Mouse (Mus musculus) gonadal fat pad, adult 2 months (tissue): ENCODE results near the gene Unk. TPM values are rescaled to one million over a fixed set of nuclear protein-coding genes. Genes with fewer than 3 reads are reported as not detected.
"Not testable (repeated sequence)": the region's sequence is repeated elsewhere in the genome, so short reads cannot be mapped to it uniquely, and the experiment has no call there.

Experiments used
- DNase-seq: peaks from one replicate; pipeline ENCODE4 v3.0.0-alpha.2; 2012; ENCODE audit warnings: low read depth
- polyA plus RNA-seq: library from polyadenylated mRNA; depleted of rRNA; stranded (reverse); fragments of >200 nt; gene quantifications from 2 replicates; pipeline ENCODE4 v1.2.3, GENCODE M21; 2012

Unk gene
- polyA plus RNA-seq, 1 experiment: 35.0 TPM

DNA sequence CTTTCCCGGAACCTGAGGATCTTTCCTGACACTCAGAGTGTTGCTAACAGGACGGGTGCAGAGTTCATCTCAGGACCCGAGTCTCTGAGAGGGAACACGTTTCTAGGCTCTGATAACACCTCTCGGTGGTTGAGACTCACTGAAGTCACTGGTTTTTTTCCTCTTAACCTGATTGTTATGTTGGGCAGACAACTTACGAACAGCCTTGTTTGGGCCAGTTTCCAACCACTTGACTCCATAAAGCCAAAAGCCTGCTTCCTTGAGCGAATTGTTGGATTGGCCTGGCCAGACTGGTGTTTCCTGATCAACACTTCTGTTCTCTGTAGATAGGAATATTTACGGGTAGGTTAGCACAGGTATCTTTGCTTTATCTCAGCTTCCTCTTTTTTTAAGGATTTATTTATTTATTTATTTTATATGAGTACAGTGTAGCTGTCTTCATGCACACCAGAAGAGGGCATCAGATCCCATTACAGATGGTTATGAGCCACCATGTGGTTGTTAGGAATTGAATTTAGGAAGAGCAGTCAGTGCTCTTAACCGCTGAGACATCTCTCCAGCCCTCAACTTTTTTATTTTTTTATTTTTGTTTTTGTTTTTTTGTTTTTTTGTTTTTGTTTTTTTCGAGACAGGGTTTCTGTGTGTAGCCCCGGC lies 58.7 kb downstream of the Unk start:
- DNase-seq: no peak

DNA sequence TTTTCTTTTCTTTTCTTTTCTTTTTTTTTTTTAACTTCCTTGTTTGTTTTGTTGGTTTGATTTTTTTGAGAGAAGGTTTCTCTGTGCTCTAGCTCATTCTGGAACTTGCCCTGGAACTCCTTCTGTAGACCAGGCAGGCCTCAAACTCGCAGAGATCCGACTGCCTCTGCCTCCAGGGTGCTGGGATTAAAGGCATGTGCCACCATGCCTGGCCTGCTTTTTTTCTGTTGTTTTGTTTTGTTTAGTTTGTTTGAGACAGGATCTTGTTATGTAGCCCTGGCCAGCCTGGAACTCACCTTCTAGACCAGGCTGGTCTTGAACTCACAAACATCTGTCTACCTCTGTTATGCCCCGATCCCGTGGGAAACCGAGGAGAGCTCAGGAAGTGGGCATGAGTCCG lies 59.4 kb downstream of the Unk start:
- no peak for DNase-seq

DNA sequence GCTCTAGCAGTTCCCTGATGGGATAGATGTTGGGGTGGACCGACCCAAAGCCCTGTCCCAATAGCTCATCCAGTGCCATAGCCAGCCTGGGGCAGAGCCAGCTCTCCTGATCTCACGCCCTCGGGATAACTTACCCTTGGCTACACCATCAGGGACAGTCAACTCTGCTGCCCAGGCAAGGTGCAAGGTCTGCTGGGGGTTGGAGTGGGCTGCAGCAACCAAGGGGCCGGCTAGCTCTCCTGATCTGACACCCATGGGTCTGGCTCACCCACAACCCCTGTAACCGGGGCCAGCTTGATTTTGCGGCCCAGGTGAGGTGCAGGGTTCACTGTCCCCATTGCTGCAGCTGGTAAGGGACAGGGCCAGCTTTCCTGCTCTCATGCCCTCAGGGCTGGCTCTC lies 61.5 kb downstream of the Unk start:
- no peak for DNase-seq

DNA sequence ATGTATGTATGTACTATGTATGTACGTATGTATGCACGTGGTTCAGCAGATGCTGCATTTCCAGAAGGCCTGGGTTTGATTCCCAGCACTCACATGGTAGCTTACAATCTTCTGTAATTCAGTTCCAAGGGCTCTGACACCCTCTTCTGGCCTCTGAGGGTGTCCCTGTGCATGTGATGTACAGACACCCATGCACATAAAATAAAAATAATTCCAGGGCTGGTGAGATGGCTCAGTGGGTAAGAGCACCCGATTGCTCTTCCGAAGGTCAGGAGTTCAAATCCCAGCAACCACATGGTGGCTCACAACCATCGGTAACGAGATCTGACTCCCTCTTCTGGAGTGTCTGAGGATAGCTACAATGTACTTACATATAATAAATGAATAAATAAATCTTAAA lies 62.8 kb downstream of the Unk start:
- not testable (repeated sequence) for DNase-seq

DNA sequence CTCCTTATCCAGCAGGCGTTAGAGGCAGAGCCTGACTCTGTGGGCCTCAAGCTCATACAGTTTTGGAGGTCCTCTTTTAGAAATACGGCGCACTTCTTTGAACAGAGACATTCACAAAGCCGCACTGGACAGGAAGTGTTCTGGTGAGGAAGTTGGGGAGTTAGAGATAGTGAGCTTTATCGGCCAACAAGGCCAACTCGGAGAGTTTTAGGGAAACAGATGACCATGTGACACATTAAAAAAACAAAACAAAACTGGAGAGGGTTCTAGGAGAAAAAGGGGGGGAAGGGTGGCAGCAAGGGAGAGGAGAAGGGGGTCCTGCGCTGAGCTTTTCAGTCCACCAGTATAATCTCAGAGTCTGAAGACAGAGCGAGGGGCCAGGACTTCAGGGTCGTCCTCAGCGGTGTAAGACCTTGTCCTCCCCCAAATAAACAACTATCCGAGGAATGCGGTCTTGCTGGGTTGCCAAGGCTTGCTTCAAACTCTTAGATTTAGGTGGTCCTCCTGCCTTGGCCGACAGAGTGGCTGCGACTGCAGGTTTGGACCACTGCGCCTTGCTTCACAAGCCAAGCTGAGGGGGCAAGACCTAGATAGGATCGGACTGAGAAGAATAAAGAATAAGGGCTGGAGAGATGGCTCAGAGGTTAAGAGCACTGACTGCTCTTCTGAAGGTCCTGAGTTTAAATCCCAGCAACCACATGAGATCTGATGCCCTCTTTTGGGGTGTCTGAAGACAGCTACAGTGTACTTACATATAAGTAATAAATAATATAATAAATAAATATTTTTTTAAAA lies 63.8 kb downstream of the Unk start:
- no peak for DNase-seq

DNA sequence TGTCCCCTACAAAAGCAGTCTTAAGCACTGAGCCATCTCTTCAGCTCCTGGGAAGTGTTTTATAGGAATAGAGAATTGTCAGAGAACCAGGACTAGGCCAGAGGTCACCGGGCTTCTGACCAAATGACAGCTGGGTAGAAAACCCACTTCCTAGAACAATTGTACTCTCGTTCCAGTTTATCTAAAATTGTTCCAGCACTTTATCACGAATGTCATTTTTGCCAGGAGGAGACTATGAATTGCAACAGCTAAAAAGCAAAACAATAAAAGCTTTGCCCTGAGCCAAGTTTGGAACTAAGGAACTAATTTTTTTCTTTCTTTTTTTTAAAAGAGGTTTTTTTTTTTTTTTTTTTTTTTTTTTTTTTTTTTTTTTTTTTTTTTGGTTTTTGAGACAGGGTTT lies 65.5 kb downstream of the Unk start:
- DNase-seq: no peak

DNA sequence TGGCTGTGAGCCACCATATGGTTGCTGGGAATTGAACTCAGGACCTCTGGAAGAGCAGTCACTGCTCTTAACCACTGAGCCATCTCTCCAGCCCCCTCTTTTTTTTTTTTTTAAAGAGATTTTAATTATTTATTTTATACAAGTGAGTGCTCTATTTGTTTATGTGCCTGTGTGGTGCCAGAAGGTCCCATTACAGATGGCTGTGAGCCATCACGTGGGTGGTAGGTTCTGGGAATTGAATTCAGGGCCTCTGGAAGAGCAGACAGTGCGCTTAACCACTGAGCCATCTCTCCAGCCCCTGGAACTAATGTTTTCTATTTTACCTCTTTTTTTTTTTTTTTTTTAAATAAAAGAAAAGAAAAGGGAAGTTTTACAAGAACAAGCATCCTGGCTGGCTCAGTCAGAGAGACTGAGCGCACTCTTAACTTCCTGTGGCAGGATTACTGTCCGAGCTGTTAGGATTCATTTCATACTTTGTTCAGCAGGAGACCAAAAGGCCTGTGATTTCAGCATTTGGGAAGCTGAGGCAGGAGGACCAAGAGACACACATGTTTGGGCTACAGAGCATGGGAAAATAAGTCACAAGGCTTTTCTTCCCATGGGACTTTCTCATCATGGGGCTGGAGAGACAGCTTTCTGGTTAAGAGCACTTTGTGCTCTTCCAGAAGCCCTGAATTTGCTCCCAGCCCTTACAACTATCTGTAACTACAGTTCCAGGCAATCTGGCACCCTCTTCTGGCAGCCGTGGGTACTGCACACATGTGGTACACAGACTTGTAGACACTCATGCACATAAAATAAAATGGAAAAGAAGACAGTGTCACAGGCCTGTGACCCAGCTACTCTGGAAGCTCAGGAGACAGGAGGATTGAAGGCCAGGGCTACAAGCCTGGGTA lies 66.3 kb downstream of the Unk start:
- DNase-seq: no peak

DNA sequence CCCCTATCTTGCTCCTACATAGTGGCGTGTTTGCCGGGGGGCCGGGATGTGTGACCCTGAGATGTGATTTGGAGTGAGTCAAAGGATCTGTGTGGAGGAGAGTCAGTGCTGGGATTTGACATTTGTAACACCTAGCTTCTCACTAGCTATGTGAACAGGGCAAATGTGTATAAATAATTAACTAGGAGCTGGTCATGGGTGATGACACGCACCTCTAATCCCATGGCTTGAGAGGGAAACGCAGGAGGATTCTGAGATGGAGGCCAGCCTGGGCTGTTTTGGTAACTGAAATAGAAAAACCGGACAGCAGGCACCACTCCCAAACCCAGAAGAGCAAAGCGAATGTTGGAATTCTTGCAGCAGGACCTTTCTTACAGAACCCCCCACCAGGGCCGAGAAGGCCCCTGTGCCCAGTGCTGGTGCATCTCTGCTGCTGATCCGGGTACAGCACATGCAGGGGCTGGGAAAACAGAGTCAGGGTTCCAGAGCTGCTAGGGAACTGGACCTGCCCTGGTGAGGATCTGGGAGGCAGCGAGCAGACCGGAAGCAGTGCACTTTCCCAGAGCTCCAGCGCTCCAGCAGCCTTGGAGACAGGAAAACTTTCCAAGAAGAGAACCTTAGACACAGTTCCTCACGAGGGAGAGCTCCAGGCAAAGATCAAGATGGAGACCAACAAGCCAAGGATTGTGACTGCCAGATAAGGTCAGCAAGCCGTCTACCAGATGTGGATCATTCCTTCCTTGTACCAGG lies 68.8 kb downstream of the Unk start:
- DNase-seq: no peak

DNA sequence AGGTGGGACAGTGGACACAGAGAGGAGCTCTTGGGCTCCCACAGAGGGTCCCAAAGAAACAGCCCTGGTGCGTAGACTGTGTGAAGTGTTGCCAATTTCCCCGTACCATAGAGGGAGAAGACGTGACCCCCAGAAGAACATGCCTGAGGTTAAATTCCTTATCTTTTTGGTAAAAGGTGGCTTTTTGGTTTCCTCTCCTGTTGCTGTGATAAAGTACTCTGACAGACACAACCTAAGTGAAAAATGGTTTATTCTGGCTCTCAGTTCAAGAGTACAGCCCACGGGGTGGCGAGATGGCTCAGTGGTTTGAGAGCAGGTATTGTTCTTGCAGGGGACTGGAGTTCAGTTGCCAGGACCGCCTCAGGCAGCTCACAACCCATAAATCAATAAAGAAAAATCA lies 69.3 kb downstream of the Unk start:
- no peak for DNase-seq

DNA sequence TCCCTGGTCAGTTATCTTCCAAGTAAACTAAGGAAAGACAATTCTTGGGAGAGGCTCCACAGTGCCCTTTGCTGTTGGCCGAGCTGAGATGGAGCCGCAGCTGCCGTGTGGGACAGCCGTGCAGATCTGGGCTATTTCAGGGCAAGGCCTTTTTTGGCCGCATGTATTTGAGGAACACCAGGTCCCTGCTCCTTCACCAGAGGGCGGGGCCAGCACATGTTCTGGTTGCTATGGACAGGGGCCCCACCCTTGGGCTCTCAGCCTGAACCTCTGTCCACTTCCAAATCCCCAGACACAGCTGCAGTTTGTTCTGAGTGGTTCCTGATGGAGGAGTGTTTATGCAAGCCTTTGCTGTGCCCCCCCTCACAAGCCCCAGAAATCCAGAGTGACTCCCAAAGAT lies 70.3 kb downstream of the Unk start:
- no peak for DNase-seq

DNA sequence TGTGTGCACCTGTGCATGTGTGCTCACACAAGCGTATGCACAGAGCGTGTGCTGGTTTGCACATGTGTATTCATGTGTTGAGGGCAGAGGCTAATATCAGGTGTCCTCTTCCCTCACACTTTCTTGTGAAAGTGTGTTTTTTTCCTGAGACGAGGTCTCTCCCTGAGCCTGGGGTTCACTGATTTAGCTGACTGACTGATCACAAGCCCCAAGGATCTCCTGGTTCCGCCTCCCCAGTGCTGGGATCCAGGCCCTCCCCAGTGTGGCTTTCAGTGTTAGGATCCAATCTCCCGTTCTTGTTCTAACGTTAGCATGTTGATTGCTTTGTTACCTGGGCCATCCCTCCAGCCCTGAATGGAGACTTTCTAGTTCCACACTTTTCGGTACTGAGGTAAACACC lies 70.7 kb downstream of the Unk start:
- no peak for DNase-seq

DNA sequence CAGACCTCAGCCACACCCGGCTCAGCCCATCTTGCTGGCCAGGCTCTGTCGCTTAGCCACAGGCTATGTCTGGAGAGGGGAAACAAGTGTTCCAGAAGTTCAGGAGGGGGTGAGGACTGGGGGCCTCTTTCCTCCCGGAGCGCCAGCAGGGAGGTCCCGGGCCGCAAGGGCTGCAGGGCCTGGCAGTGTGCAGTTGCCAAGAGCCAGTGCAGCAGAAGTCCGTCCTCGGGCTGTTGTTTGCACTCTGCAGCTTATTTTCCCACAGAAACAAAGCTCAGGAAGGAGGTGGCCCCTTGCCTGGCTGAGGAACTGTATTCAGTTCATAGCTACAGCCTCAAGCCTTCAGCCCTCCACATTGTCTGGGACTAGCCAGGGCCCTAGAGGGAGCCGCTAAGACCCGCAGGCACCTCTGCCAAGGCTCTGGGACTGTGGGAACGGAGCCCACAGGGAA lies 71.8 kb downstream of the Unk start:
- DNase-seq: no peak

DNA sequence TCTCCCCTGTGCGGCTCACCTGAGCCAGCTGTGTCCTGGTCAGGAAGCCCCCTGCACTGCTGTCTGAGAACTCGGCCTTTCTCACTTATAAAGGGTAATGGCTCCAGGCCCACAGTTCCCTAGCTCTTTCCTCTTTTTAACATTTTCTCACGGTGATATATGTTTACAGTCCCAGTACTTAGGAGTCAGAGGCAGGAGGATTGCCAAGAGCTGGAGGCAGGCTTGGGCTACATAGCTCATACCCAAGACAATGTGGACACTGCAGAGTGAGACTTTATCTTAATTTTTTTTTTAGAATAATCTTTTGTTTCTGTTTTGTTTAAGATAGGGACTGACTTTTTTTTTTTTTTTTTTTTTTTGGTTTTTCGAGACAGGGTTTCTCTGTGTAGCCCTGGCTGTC lies 72.3 kb downstream of the Unk start:
- no peak for DNase-seq

DNA sequence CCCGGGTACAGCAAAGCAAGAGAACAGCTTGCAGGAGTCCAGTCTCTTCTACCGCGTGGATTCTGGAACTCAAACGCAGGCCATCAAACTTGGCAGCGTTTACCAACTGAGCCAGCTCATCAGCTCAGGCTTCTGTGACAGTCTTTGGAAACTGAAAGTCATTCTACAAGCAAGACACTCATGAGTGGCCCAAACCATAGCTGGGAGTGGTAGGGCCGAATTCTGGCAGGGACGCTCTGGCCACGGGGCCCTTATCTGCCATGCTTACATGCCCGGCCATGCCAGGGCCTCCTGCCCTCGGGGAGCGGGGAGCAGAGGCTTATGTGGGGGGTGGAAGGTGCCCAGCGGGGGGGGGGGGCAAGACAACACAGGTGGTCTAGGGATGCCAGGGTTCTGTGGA lies 73.5 kb downstream of the Unk start:
- no peak for DNase-seq

DNA sequence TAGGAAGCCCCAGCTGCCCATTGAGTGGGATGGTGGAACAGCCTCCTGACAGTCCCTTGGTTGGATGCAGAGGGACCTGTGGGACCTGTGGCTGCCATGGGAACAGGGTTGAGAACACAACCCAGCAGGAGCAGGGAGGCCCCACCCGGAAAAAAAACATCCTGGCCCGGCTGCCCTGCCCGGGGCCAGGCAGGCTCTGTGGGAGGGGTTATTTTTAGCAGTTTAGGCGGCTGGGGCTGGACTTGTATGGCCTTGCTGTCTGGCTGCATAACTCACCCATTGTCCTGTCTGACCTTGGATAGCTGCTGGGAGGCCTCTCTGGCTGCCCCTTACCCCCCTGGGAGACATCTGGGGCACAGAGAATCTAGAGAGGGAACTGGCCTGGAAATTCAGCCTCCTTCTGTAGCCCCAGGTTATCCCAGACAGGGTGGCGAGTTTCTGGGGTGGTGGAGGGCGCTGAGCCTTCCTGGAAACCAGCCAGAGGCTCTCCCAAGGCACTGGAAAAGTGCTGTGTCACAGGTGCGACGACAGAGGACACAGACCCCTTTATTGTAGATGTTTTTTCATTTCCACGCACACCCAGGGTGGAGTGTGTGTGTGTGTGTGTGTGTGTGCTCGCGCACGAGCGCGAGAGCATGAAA lies 74.0 kb downstream of the Unk start:
- no peak for DNase-seq

DNA sequence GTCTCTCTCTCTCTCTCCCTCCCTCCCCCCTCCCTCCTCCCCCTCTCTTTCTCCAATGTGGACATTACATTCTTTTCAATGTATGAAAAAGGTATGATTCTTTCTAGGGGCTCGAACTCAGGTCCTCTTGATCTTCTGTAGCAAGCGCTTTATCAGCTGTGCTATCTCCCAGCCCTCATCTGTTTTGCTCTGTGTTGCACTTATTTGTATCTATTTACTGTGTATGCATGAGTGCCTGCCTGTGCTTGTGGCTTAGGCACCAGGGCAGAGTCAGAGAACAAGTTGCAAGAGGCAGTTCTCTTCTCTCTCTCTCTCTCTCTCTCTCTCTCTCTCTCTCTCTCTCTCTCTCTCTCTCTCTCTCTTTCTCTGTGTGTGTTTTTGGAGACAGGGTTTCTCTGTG lies 74.9 kb downstream of the Unk start:
- DNase-seq: no peak

DNA sequence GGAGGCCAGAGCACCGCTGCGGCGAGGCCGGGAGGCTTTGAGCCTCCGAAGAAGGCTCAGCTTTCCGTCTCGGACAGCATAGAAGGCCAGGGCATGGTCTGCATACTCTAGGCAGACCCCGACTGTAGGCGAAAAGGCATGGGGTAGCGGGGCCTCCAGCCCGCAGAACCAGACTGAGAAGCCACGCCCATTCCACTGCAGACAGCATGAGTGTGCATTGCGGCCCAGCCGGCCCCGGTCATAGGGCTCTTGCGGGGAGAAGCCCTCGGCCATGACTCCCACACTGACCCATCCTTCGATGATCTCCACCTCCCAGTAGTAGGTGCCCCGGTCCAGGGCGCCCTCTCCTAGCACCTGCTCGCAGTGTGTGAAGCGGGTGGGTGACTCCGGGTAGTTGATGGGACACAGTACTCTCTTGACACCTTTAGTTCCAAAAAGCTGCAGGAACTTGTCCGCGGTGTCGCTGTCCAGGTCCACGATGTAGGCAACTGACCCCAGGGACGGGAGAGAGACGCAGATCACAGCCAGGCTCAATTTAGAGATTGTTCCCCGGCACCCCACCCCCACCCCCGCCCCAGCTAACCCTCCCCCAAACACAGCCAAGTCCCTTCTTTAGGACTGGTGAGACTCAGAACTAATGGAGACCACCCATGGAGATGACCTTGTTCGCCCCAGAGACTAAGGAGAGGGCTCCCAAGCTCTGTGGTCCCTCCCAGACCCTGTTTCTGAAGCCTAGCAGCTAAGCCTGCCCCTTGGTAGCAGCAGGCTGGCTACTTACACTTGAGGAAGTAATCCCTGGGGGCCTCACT lies 76.2 kb downstream of the Unk start:
- DNase-seq: no peak

DNA sequence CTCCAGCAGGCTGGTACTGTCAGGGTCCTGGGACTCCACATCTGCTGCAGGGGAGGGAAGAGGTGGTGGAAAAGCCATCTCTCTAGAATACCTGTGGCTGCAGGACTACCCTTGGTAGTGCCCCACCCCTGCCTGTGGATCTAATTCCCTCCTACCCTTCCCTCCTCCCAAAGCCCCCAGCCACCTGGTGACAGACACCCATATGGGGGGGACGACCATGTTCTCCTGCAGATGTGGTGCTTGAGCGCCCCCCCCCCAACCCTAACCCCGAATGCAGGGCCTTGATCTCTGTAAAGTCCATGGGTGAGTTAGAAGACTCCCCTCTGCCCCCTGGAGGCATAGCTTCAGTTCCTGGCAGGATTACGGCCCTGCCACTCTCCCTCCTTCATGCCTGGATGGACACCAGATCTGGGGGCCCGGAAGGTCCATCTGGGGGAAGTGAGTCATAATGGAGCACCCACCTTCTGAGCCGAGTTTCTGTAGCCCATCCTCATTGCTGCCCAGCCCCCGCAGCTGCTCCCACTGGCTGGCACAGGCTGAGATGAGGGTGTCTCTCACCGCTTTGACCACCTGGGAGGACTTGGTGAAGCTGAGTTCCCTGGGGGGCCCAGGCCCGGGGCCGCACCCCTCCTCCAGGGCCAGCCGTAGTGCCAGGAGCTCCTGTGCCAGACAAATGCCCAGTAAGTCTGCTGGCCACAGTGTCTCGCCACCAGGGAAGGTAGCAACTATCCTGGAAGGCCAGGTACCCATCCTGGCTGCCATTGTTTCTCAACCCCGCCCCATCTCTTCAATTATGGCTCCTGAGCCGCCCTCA lies 77.0 kb downstream of the Unk start:
- no peak for DNase-seq

DNA sequence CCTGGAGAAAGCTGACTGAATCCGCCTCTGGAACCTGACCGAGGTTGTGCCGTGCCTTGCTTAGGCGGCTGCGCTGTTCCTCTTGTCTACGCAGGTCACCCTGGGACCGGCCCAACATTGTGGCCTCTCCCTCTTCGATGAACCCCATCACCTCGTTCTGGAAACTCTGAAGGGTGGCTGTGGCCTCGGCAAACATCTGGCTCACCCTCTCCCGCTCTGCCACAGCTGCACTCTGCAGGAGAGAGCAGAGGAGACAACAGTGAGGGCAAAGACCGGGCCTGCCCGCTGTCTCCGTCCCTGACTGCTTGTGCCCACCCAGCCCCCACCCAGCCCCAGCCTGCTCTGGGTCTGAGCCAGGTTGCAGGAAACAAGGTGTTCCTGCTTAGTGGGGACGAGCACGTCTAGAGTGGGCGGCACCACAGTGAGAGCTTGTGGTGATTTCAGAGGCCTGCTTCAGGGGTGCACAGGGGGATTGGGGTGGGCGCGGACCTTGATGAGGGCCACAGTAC lies 77.7 kb downstream of the Unk start:
- no peak for DNase-seq
